Mouse (Mus musculus) intestine, embryonic 14.5 days (tissue): ENCODE measurements at regions not wholly inside any gene's neighbourhood (a gene's known extent, or its start where the extent isn't known, plus 50 kb on each side); places are given as distances from the start of the nearest gene placed in this dataset.

Experiments used
- ATAC-seq: fragments of 200-750 bp; cut with Nextera tagmentation; replicated peaks from 2 replicates; pipeline ENCODE4 v1.8.0; 2017; ENCODE audit warnings: low read depth, moderate number of reproducible peaks, moderate TSS enrichment, moderate library complexity; ENCODE audit not compliant: low FRiP score, low TSS enrichment
- DNase-seq: peaks from one replicate; pipeline ENCODE4 v3.0.0-alpha.2; 2018; ENCODE audit warnings: low spot score
- H3K27ac ChIP-seq: fragments of 300-500 bp; sonication (generic); 2 replicates; pipeline ENCODE4 v1.5.1; 2014; ENCODE audit warnings: low read depth, mild to moderate bottlenecking, control low read depth
- H3K27me3 ChIP-seq: fragments of 300-500 bp; sonication (generic); replicated peaks from 2 replicates; pipeline ENCODE4 v1.6.1; 2014; ENCODE audit warnings: low read length, control low read depth; ENCODE audit not compliant: control insufficient read depth, insufficient read depth
- H3K36me3 ChIP-seq: fragments of 300-500 bp; sonication (generic); 2 replicates; pipeline ENCODE4 v1.6.1; 2014; ENCODE audit warnings: low read length, control low read depth; ENCODE audit not compliant: control insufficient read depth, insufficient read depth
- H3K4me1 ChIP-seq: fragments of 300-500 bp; sonication (generic); replicated peaks from 2 replicates; pipeline ENCODE4 v1.6.1; 2014; ENCODE audit warnings: low read length, control low read depth, mixed read lengths; ENCODE audit not compliant: control insufficient read depth, insufficient read depth
- H3K4me2 ChIP-seq: fragments of 300-500 bp; sonication (generic); 2 replicates; pipeline ENCODE4 v1.6.1; 2014; ENCODE audit warnings: low read length
- H3K4me3 ChIP-seq: fragments of 300-500 bp; sonication (generic); 2 replicates; pipeline ENCODE4 v1.5.1; 2014; ENCODE audit warnings: low read depth, low read length, control low read depth, mixed read lengths
- H3K9ac ChIP-seq: fragments of 300-500 bp; sonication (generic); 2 replicates; pipeline ENCODE4 v1.6.1; 2014; ENCODE audit warnings: mild to moderate bottlenecking, low read length
- H3K9me3 ChIP-seq: fragments of 300-500 bp; sonication (generic); 2 replicates; pipeline ENCODE4 v1.6.1; 2016; ENCODE audit warnings: low read length, control low read depth; ENCODE audit not compliant: control insufficient read depth
- WGBS: fragments of 180-500 bp; shearing (Covaris S2); extraction: QIAGEN DNeasy Blood & Tissue Kit; methylation state at CpG from one replicate; pipeline ENCODE4 v1.1.7; 2014; 5-methylcytosine and 5-hydroxymethylcytosine counted together

DNA sequence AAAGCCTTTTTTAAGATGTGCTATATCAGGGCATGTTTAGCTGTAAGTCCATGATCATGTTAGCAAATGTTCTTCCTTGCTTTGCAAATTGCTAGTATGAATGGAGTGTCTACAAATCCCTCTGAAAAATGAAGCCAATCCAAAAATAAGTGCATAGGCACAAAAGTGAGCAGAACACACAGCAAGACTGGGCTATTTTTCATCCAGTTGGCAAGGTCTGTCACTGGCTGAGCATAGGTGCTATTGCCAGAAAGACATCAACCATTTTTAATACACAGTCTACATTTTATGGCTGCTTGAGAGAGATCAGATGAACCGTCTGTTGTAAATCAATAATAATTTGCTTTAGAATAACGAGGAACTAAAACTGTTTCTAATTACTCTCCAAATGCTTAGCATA lies 227.3 kb upstream of the Jag1 start:
- WGBS: 67% methylated on average over 2 of the region's 2 CpGs
- H3K9ac ChIP-seq: no peak overlapping the region
- H3K36me3 ChIP-seq: no peaks in the 10 kb centered on the region
- no peaks in the 10 kb centered on the region for H3K4me1 ChIP-seq
- ATAC-seq (no peak), DNase-seq (no peak)
- H3K9me3 ChIP-seq: no peaks in the 10 kb centered on the region
- H3K4me3 ChIP-seq: no peak overlapping the region
- no peak overlapping the region for H3K27ac ChIP-seq
- no peaks in the 10 kb centered on the region for H3K27me3 ChIP-seq
- H3K4me2 ChIP-seq: no peak overlapping the region

DNA sequence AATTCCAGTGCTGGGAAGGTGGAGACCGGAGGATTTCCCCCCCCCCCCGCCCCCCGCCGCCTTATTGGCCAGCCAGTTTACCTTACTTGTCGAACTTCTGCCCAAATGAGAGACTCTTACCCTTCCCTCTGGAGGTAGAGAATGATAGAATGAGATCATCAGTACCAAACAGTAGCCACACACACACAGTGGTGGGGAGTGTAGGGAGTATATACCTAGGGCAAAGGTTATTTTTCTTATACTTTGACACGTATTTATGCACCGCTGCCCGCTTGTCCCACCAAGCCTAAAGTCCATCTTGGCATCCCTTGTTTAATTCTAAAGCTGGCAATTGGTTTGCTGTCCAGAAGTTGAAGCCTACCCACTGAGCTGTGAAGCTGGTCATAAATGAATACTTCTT lies 213.6 kb upstream of the Jag1 start:
- Histone ChIP-seq H3K27ac (no peak overlapping the region), H3K4me2 (no peak overlapping the region), H3K27me3 (no peaks in the 10 kb centered on the region), H3K36me3 (no peaks in the 10 kb centered on the region), H3K4me1 (no peaks in the 10 kb centered on the region), H3K4me3 (no peak overlapping the region), H3K9me3 (no peaks in the 10 kb centered on the region), H3K9ac (no peak overlapping the region)
- DNase-seq (no peak), ATAC-seq (no peak)
- WGBS: 90% methylated on average over 8 of the region's 8 CpGs

DNA sequence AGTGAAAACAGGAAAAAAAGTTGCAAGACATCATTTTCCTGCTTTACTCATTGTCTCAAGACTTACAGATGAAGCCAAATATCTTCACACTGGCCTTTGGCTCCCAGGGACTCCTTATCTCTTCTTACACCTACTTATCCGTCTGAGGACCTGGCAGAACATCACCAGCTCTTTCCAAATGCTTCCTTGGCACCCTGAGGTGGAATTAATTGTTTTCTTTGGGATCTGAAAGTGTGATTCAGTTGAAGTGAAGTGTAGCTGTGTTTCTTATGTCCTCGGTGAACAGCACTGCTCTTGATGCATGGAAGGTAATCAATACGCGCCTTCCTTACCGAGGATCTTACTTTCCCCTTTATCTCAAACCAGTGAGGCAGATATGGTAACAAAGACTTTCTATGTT lies 207.0 kb upstream of the Jag1 start:
- no peak overlapping the region for H3K4me3 ChIP-seq
- no peaks in the 10 kb centered on the region for H3K27me3 ChIP-seq
- H3K27ac ChIP-seq: no peak overlapping the region
- no peak for DNase-seq
- H3K36me3 ChIP-seq: no peaks in the 10 kb centered on the region
- WGBS: 77% methylated on average over 5 of the region's 5 CpGs
- no peak overlapping the region for H3K4me2 ChIP-seq
- ATAC-seq: no peak
- H3K4me1 ChIP-seq: no peaks in the 10 kb centered on the region
- no peak overlapping the region for H3K9ac ChIP-seq
- H3K9me3 ChIP-seq: no peaks in the 10 kb centered on the region

DNA sequence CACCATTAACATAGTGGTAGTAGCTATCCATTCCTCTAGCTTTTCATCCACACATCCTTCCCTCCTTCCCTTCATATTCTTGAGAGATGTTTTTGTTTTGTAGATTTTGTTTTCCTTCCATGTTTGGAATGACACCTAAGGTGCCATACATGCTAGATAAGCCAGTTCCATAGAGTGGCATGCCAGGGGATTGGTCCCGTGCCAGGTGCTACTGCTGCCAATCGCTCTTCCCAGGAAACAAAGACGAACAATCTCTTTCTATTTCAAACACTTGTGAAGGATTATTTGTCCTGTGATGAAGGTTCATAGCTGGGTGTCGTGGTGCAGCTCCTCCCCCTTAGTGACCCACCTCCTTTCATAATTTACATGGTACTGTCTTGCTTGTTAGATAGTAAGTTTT lies 194.1 kb upstream of the Jag1 start:
- H3K36me3 ChIP-seq: no peaks in the 10 kb centered on the region
- DNase-seq: no peak
- H3K4me3 ChIP-seq: no peak overlapping the region
- 81% methylated on average over 4 of the region's 4 CpGs for WGBS
- no peak overlapping the region for H3K27ac ChIP-seq
- peaks cover 7% of the 10 kb centered on the region; the same call in 1 of the 2 replicates for H3K4me1 ChIP-seq
- H3K4me2 ChIP-seq: no peak overlapping the region
- no peak overlapping the region for H3K9ac ChIP-seq
- no peaks in the 10 kb centered on the region for H3K27me3 ChIP-seq
- no peak for ATAC-seq
- no peaks in the 10 kb centered on the region for H3K9me3 ChIP-seq

DNA sequence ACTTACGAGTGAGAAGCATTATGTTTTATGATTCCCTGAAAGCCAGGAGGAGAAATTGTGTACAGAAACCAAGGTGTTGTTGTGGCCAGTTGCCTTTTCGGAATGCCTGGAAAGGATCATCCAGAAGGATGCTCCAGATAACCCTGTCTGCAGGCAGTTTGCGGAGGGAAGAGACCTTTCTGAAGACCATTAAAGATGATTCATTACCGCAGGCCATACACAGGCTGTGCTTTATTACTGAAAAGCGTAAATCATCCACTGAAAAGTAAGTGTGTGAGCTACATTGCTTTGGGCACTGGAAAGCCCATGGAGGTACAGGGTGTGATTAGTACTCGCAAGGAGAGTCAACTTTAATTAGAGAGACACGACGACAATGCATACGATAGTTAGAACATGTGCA lies 191.7 kb upstream of the Jag1 start:
- no peak overlapping the region for H3K9ac ChIP-seq
- H3K4me3 ChIP-seq: no peak overlapping the region
- WGBS: 57% methylated on average over 9 of the region's 9 CpGs
- no peaks in the 10 kb centered on the region for H3K36me3 ChIP-seq
- no peak overlapping the region for H3K4me2 ChIP-seq
- H3K27me3 ChIP-seq: no peaks in the 10 kb centered on the region
- no peak overlapping the region for H3K27ac ChIP-seq
- no peak for DNase-seq
- ATAC-seq: no peak
- no peaks in the 10 kb centered on the region; the same call in 1 of the 2 replicates for H3K9me3 ChIP-seq
- H3K4me1 ChIP-seq: peaks cover 7% of the 10 kb centered on the region; the same call in 1 of the 2 replicates

DNA sequence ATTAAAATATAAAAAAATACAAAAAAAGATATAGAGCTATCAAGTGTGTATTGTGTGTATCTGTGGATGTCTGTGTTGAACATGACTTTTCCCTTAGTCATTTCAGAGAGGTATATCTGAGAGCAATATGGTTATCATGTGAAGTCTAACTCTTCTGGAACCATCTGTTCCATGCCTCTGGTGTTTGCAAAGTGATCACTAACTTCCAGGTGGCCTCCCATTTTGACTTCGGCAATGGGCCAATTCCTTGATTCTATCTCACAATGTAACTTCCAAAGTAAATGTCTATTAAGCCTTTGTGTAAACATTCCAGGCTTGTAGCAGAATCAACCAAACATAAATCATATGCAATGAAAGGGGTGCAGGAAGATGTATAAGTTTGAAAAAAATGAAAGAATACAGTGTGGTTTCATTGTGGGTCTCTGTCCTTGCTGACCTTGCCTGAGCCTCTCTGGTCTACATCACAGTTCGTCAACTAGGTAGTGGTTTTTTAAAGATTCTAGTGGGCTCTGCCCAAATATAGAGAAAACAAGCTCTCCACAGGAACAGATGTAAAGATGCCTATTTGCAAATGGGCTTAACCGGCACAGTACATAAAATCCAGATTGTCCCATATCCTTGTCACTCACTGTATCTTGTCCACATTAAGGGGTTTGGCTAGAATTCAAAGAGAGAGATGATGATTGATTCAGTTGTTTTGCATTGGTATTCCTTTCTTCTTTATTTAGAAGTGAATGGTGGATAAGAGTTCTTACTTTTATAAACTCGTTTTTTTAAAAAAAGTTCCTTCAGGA lies 185.2 kb upstream of the Jag1 start:
- Histone ChIP-seq H3K9ac (no peak overlapping the region), H3K4me1 (peaks cover 5% of the 10 kb centered on the region; the same call in 1 of the 2 replicates), H3K4me2 (no peak overlapping the region), H3K27me3 (no peaks in the 10 kb centered on the region), H3K4me3 (no peak overlapping the region), H3K27ac (no peak overlapping the region), H3K36me3 (no peaks in the 10 kb centered on the region), H3K9me3 (no peaks in the 10 kb centered on the region; the same call in 1 of the 2 replicates)
- DNase-seq (no peak), ATAC-seq (no peak; the same call in 1 of the 2 replicates)
- 26% methylated on average over 4 of the region's 4 CpGs for WGBS

DNA sequence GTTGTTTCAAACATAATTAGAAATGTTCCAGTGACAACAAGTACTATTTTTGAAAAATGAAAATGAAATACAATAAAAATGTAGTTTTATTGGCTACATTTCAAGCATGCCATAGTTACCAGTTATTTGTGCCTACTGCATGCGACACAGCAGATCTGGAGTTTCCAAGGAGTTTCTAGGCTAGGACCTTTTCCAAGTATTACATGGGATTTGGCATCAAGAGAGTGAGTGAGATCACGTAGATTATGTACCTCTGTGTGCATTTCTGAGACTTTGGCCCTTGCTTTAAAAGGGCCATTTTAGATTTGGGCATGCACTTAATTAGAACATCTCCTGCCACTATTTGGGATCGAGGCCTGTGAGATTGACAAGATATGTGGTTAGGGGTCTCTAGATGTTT lies 172.8 kb upstream of the Jag1 start:
- Histone ChIP-seq H3K4me2 (no peak overlapping the region), H3K9me3 (no peaks in the 10 kb centered on the region), H3K36me3 (no peaks in the 10 kb centered on the region), H3K9ac (no peak overlapping the region), H3K4me3 (no peak overlapping the region), H3K27me3 (no peaks in the 10 kb centered on the region), H3K27ac (no peak overlapping the region), H3K4me1 (no peaks in the 10 kb centered on the region)
- ATAC-seq (no peak), DNase-seq (no peak)
- 89% methylated on average over 3 of the region's 3 CpGs for WGBS

DNA sequence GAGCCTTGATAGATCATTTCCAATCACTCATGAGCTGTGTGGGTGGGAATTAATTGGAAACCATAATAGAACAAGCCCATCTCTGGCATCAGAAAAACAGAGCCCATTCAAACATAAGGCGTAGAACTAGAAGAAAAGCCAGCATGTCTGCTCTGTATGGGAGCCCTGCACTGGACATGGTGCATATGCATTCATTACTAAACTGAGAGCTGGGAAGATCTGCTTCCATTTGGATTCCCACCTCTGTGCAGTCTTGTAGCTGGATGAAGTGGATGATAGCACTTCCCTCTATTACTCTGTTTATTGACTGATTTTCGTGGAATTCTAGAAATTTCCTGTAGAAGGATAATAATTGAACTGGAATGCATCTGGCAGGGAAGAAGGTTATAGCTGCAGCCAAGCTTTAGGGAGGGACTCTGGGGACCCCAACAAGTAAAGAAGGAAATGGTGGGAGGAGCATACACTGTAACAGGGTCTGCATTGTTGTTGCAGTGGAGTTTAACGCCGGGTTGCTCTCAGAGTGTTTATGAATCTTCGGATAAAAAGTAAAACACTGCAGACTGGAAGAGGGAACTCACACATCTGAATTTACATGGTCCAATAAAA lies 155.2 kb upstream of the Jag1 start:
- 36% methylated on average over 5 of the region's 5 CpGs for WGBS
- no peaks in the 10 kb centered on the region for H3K27me3 ChIP-seq
- no peak overlapping the region for H3K4me2 ChIP-seq
- H3K36me3 ChIP-seq: no peaks in the 10 kb centered on the region
- H3K4me1 ChIP-seq: no peaks in the 10 kb centered on the region
- ATAC-seq: no peak
- no peak overlapping the region for H3K9ac ChIP-seq
- no peaks in the 10 kb centered on the region for H3K9me3 ChIP-seq
- DNase-seq: no peak
- H3K27ac ChIP-seq: no peak overlapping the region
- H3K4me3 ChIP-seq: no peak overlapping the region

DNA sequence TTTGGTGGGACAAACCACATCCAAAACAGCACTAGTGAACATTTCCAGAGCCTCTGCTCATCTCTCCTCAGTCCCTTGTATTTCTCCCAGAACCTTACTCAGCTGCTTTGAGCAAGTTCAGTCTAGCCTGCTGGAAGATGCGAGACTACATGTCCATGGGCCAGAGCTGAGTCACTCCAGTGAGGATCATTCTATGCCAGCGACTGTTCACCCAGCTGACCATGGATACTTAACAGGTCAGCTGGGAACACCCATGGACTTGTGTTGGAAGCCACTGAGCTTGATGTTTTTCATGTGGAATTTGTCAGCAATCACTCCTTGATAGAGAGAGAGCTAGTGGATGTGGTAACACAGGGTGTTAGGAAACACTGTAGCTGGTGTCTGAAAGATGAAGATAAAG lies 146.5 kb upstream of the Jag1 start:
- Histone ChIP-seq H3K4me1 (no peaks in the 10 kb centered on the region), H3K27ac (no peak overlapping the region), H3K4me3 (no peak overlapping the region), H3K9me3 (no peaks in the 10 kb centered on the region), H3K27me3 (no peaks in the 10 kb centered on the region), H3K36me3 (no peaks in the 10 kb centered on the region), H3K9ac (no peak overlapping the region), H3K4me2 (no peak overlapping the region)
- ATAC-seq (no peak), DNase-seq (no peak)
- WGBS: 86% methylated on average over 2 of the region's 2 CpGs
